Mouse (Mus musculus): ENCODE results near the gene Anks1b. TPM values are rescaled to one million over a fixed set of nuclear protein-coding genes. Genes with fewer than 3 reads are reported as not detected.

Anks1b gene
- polyA plus RNA-seq, 1 experiment: 0.03 TPM

GRCm38 (mm10) chr10:89946636-89947349 is 73.5 kb downstream of the Anks1b start:
- Histone ChIP-seq H3K4me1 (ENCODE audit: control insufficient read depth, insufficient read depth, insufficient read length, low read length) (no peaks in the 10 kb centered on the region), H3K27me3 (ENCODE audit: control insufficient read depth, insufficient read depth, low read length) (no peaks in the 10 kb centered on the region), H3K4me3 (ENCODE audit: low read depth, low read length) (no peak overlapping the region), H3K36me3 (ENCODE audit: control insufficient read depth, insufficient read depth, low read length) (no peaks in the 10 kb centered on the region), H3K27ac (ENCODE audit: insufficient read depth, low read depth, low read length) (no peak overlapping the region)
- 45% methylated on average over 1 of the region's 1 CpGs for WGBS
- TF ChIP-seq POLR2A (IDR thresholded peaks at IDR 0.05; ENCODE audit: low read depth, low read length) (no peak), CTCF (IDR thresholded peaks at IDR 0.05; ENCODE audit: extremely low read depth, insufficient read length, insufficient replicate concordance, low read depth, low read length) (no peak)

GRCm38 (mm10) chr10:89974361-89974760 is 101.1 kb downstream of the Anks1b start:
- WGBS: 75% methylated on average over 4 of the region's 4 CpGs
- H3K27me3 ChIP-seq (ENCODE audit: control insufficient read depth, insufficient read depth, low read length): no peaks in the 10 kb centered on the region
- H3K27ac ChIP-seq (ENCODE audit: insufficient read depth, low read depth, low read length): no peak overlapping the region
- no peaks in the 10 kb centered on the region for H3K36me3 ChIP-seq (ENCODE audit: control insufficient read depth, insufficient read depth, low read length)
- H3K4me3 ChIP-seq (ENCODE audit: low read depth, low read length): no peak overlapping the region
- H3K4me1 ChIP-seq (ENCODE audit: control insufficient read depth, insufficient read depth, insufficient read length, low read length): no peaks in the 10 kb centered on the region
- no peak for TF ChIP-seq POLR2A (IDR thresholded peaks at IDR 0.05; ENCODE audit: low read depth, low read length)
- TF ChIP-seq CTCF (IDR thresholded peaks at IDR 0.05; ENCODE audit: extremely low read depth, insufficient read length, insufficient replicate concordance, low read depth, low read length): no peak

- H3K4me3 ChIP-seq (ENCODE audit: low read depth, low read length): no peak overlapping the region
- TF ChIP-seq CTCF (IDR thresholded peaks at IDR 0.05; ENCODE audit: extremely low read depth, insufficient read length, insufficient replicate concordance, low read depth, low read length) (no peak), POLR2A (IDR thresholded peaks at IDR 0.05; ENCODE audit: low read depth, low read length) (no peak)
- H3K27me3 ChIP-seq (ENCODE audit: control insufficient read depth, insufficient read depth, low read length): no peaks in the 10 kb centered on the region
- H3K4me1 ChIP-seq (ENCODE audit: control insufficient read depth, insufficient read depth, insufficient read length, low read length): no peaks in the 10 kb centered on the region
- WGBS: 70% methylated on average over 3 of the region's 3 CpGs
- no peaks in the 10 kb centered on the region for H3K36me3 ChIP-seq (ENCODE audit: control insufficient read depth, insufficient read depth, low read length)
- no peak overlapping the region for H3K27ac ChIP-seq (ENCODE audit: insufficient read depth, low read depth, low read length)
Observed at GRCm38 (mm10) chr10:89975431-89975841, 102.1 kb downstream of the Anks1b start.

GRCm38 (mm10) chr10:89976577-89976976 is 103.3 kb downstream of the Anks1b start:
- WGBS: 91% methylated on average over 3 of the region's 3 CpGs

GRCm38 (mm10) chr10:89994171-89994570 is 120.9 kb downstream of the Anks1b start:
- TF ChIP-seq POLR2A (IDR thresholded peaks at IDR 0.05; ENCODE audit: low read depth, low read length) (no peak), CTCF (IDR thresholded peaks at IDR 0.05; ENCODE audit: extremely low read depth, insufficient read length, insufficient replicate concordance, low read depth, low read length) (no peak)
- Histone ChIP-seq H3K27ac (ENCODE audit: insufficient read depth, low read depth, low read length) (no peak overlapping the region), H3K4me1 (ENCODE audit: control insufficient read depth, insufficient read depth, insufficient read length, low read length) (no peaks in the 10 kb centered on the region), H3K4me3 (ENCODE audit: low read depth, low read length) (no peak overlapping the region), H3K27me3 (ENCODE audit: control insufficient read depth, insufficient read depth, low read length) (no peaks in the 10 kb centered on the region), H3K36me3 (ENCODE audit: control insufficient read depth, insufficient read depth, low read length) (no peaks in the 10 kb centered on the region)
- WGBS: 87% methylated on average over 5 of the region's 5 CpGs

More at GRCm38 (mm10) chr10:89976577-89976976, 103.3 kb downstream of the Anks1b start:
- TF ChIP-seq POLR2A (IDR thresholded peaks at IDR 0.05; ENCODE audit: low read depth, low read length) (no peak), CTCF (IDR thresholded peaks at IDR 0.05; ENCODE audit: extremely low read depth, insufficient read length, insufficient replicate concordance, low read depth, low read length) (no peak)
- Histone ChIP-seq H3K4me3 (ENCODE audit: low read depth, low read length) (no peak overlapping the region), H3K27ac (ENCODE audit: insufficient read depth, low read depth, low read length) (no peak overlapping the region), H3K4me1 (ENCODE audit: control insufficient read depth, insufficient read depth, insufficient read length, low read length) (no peaks in the 10 kb centered on the region), H3K27me3 (ENCODE audit: control insufficient read depth, insufficient read depth, low read length) (no peaks in the 10 kb centered on the region), H3K36me3 (ENCODE audit: control insufficient read depth, insufficient read depth, low read length) (no peaks in the 10 kb centered on the region)

GRCm38 (mm10) chr10:89995621-89996428 is 122.5 kb downstream of the Anks1b start:
- no peak overlapping the region for H3K27ac ChIP-seq (ENCODE audit: insufficient read depth, low read depth, low read length)
- no peaks in the 10 kb centered on the region for H3K27me3 ChIP-seq (ENCODE audit: control insufficient read depth, insufficient read depth, low read length)
- WGBS: 60% methylated on average over 6 of the region's 6 CpGs
- no peak overlapping the region for H3K4me3 ChIP-seq (ENCODE audit: low read depth, low read length)
- no peaks in the 10 kb centered on the region for H3K4me1 ChIP-seq (ENCODE audit: control insufficient read depth, insufficient read depth, insufficient read length, low read length)
- TF ChIP-seq CTCF (IDR thresholded peaks at IDR 0.05; ENCODE audit: extremely low read depth, insufficient read length, insufficient replicate concordance, low read depth, low read length) (no peak), POLR2A (IDR thresholded peaks at IDR 0.05; ENCODE audit: low read depth, low read length) (no peak)
- no peaks in the 10 kb centered on the region for H3K36me3 ChIP-seq (ENCODE audit: control insufficient read depth, insufficient read depth, low read length)

All from small intestine, adult 2 months (tissue).